Mouse (Mus musculus) left cerebral cortex, adult 9 months (tissue): Measurements from ENCODE around the gene Slc9a9.

Experiments
- DNase-seq, 2 experiments: peaks; one replicate each; pipeline ENCODE4 v3.0.0; 2022; ENCODE audit warnings: low spot score in 2 of 2

The Slc9a9 gene

GRCm38 (mm10) chr9:95193672-95194071 lies 524.0 kb downstream of the Slc9a9 start:
- no peak for DNase-seq

- no peak for DNase-seq
Observed at GRCm38 (mm10) chr9:95194158-95194557, 524.4 kb downstream of the Slc9a9 start.

GRCm38 (mm10) chr9:95207661-95208060 lies 538.0 kb downstream of the Slc9a9 start:
- DNase-seq: no peak

- no peak for DNase-seq
Observed at GRCm38 (mm10) chr9:95208681-95209080, 539.0 kb downstream of the Slc9a9 start.

GRCm38 (mm10) chr9:95220009-95220408 lies 550.3 kb downstream of the Slc9a9 start:
- DNase-seq: no peak

- DNase-seq: no peak
Observed at GRCm38 (mm10) chr9:95221310-95221709, 551.6 kb downstream of the Slc9a9 start.

- DNase-seq: no peak
Observed at GRCm38 (mm10) chr9:95226986-95227385, 557.3 kb downstream of the Slc9a9 start.

GRCm38 (mm10) chr9:95228123-95228522 lies 558.4 kb downstream of the Slc9a9 start:
- DNase-seq: no peak

- DNase-seq: no peak
Observed at GRCm38 (mm10) chr9:95229147-95229546, 559.4 kb downstream of the Slc9a9 start.

- no peak for DNase-seq
Observed at GRCm38 (mm10) chr9:95239900-95240299, 570.2 kb downstream of the Slc9a9 start.

- DNase-seq: no peak
Observed at GRCm38 (mm10) chr9:95242628-95243195, 573.0 kb downstream of the Slc9a9 start.

GRCm38 (mm10) chr9:95254162-95254561 lies 584.5 kb downstream of the Slc9a9 start:
- DNase-seq: no peak

- DNase-seq: no peak
Observed at GRCm38 (mm10) chr9:95255844-95256243, 586.1 kb downstream of the Slc9a9 start.

- DNase-seq: no peak
Observed at GRCm38 (mm10) chr9:95256680-95257316, 587.1 kb downstream of the Slc9a9 start.

- no peak for DNase-seq
Observed at GRCm38 (mm10) chr9:95262851-95263250, 593.1 kb downstream of the Slc9a9 start.

- no peak for DNase-seq
Observed at GRCm38 (mm10) chr9:95263867-95264509, 594.3 kb downstream of the Slc9a9 start.

GRCm38 (mm10) chr9:95266179-95266578 lies 596.5 kb downstream of the Slc9a9 start:
- DNase-seq: no peak

GRCm38 (mm10) chr9:95266924-95267323 lies 597.2 kb downstream of the Slc9a9 start:
- no peak for DNase-seq

- DNase-seq: no peak
Observed at GRCm38 (mm10) chr9:95279590-95280344, 610.1 kb downstream of the Slc9a9 start.
